Mouse (Mus musculus): ENCODE data around the gene Ace. TPM values are rescaled to one million over a fixed set of nuclear protein-coding genes. Genes with fewer than 3 reads are reported as not detected.
A peak's percentile ranks its signal among the peaks of the same experiment; 100 is the strongest.

Ace gene
- polyA plus RNA-seq, 1 experiment from 2014 or later: 3.6 TPM

- Histone ChIP-seq H3K9ac (replicated peaks; ENCODE audit: low read length) (peak overlapping the region; percentile 62), H3K4me3 (replicated peaks; ENCODE audit: low read depth, low read length) (peak overlapping the region; percentile 67), H3K27ac (replicated peaks; ENCODE audit: low read depth, low read length) (peak overlapping the region; percentile 52; the same call in 1 of the 2 replicates), H3K36me3 (ENCODE audit: control insufficient read depth, insufficient read depth, low read length) (no peaks in the 10 kb centered on the region), H3K4me1 (ENCODE audit: control insufficient read depth, insufficient read depth, low read length) (peaks cover 3% of the 10 kb centered on the region; the same call in 1 of the 2 replicates), H3K4me2 (ENCODE audit: low read length) (peak overlapping the region; percentile 78), H3K27me3 (ENCODE audit: control insufficient read depth, insufficient read depth, low read length) (no peaks in the 10 kb centered on the region), H3K9me3 (ENCODE audit: control insufficient read depth, low read length) (no peaks in the 10 kb centered on the region)
- ATAC-seq (ENCODE audit: low FRiP score, low TSS enrichment): peak; percentile 53
- WGBS: 7% methylated on average over 44 of the region's 47 CpGs
- peak; percentile 65 for DNase-seq
These were observed 24.3 kb upstream of the Ace start for GRCm38 (mm10) chr11:105943133-105944102.

GRCm38 (mm10) chr11:105944126-105944621, 23.6 kb upstream of the Ace start:
- Histone ChIP-seq H3K9me3 (ENCODE audit: control insufficient read depth, low read length) (no peaks in the 10 kb centered on the region), H3K27ac (replicated peaks; ENCODE audit: low read depth, low read length) (peak overlapping the region; percentile 52; the same call in 1 of the 2 replicates), H3K36me3 (ENCODE audit: control insufficient read depth, insufficient read depth, low read length) (no peaks in the 10 kb centered on the region), H3K4me1 (ENCODE audit: control insufficient read depth, insufficient read depth, low read length) (peaks cover 3% of the 10 kb centered on the region; the same call in 1 of the 2 replicates), H3K4me2 (ENCODE audit: low read length) (peak overlapping the region; percentile 78), H3K4me3 (replicated peaks; ENCODE audit: low read depth, low read length) (peak overlapping the region; percentile 67), H3K9ac (replicated peaks; ENCODE audit: low read length) (peak overlapping the region; percentile 62), H3K27me3 (ENCODE audit: control insufficient read depth, insufficient read depth, low read length) (no peaks in the 10 kb centered on the region)
- peak; percentile 89 for DNase-seq
- under 1% methylated on average over 58 of the region's 59 CpGs for WGBS
- peak; percentile 78 for ATAC-seq (ENCODE audit: low FRiP score, low TSS enrichment)

GRCm38 (mm10) chr11:105944770-105945672, 22.7 kb upstream of the Ace start:
- peak overlapping the region; percentile 78 for H3K4me2 ChIP-seq (ENCODE audit: low read length)
- no peaks in the 10 kb centered on the region for H3K9me3 ChIP-seq (ENCODE audit: control insufficient read depth, low read length)
- H3K9ac ChIP-seq (replicated peaks; ENCODE audit: low read length): peak overlapping the region; percentile 18; the same call in 1 of the 2 replicates
- 78% methylated on average over 16 of the region's 16 CpGs for WGBS
- H3K4me1 ChIP-seq (ENCODE audit: control insufficient read depth, insufficient read depth, low read length): peaks cover 3% of the 10 kb centered on the region; the same call in 1 of the 2 replicates
- DNase-seq: peak; percentile 32
- no peaks in the 10 kb centered on the region for H3K36me3 ChIP-seq (ENCODE audit: control insufficient read depth, insufficient read depth, low read length)
- H3K27ac ChIP-seq (replicated peaks; ENCODE audit: low read depth, low read length): no peak overlapping the region
- H3K4me3 ChIP-seq (replicated peaks; ENCODE audit: low read depth, low read length): peak overlapping the region; percentile 67
- no peaks in the 10 kb centered on the region for H3K27me3 ChIP-seq (ENCODE audit: control insufficient read depth, insufficient read depth, low read length)
- ATAC-seq (ENCODE audit: low FRiP score, low TSS enrichment): no peak

GRCm38 (mm10) chr11:105946694-105947154, 21.0 kb upstream of the Ace start:
- DNase-seq: no peak
- H3K27ac ChIP-seq (replicated peaks; ENCODE audit: low read depth, low read length): no peak overlapping the region
- H3K27me3 ChIP-seq (ENCODE audit: control insufficient read depth, insufficient read depth, low read length): no peaks in the 10 kb centered on the region
- H3K4me3 ChIP-seq (replicated peaks; ENCODE audit: low read depth, low read length): no peak overlapping the region
- no peak overlapping the region for H3K9ac ChIP-seq (replicated peaks; ENCODE audit: low read length)
- H3K4me1 ChIP-seq (ENCODE audit: control insufficient read depth, insufficient read depth, low read length): peaks cover 3% of the 10 kb centered on the region; the same call in 1 of the 2 replicates
- no peaks in the 10 kb centered on the region for H3K36me3 ChIP-seq (ENCODE audit: control insufficient read depth, insufficient read depth, low read length)
- no peaks in the 10 kb centered on the region for H3K9me3 ChIP-seq (ENCODE audit: control insufficient read depth, low read length)
- whole genome bisulfite sequencing: 55% methylated on average over 11 of the region's 11 CpGs
- H3K4me2 ChIP-seq (ENCODE audit: low read length): no peak overlapping the region
- no peak for ATAC-seq (ENCODE audit: low FRiP score, low TSS enrichment)

GRCm38 (mm10) chr11:105948255-105948654, 19.5 kb upstream of the Ace start:
- Histone ChIP-seq H3K9ac (replicated peaks; ENCODE audit: low read length) (no peak overlapping the region), H3K36me3 (ENCODE audit: control insufficient read depth, insufficient read depth, low read length) (no peaks in the 10 kb centered on the region), H3K4me2 (ENCODE audit: low read length) (no peak overlapping the region), H3K4me3 (replicated peaks; ENCODE audit: low read depth, low read length) (no peak overlapping the region), H3K27me3 (ENCODE audit: control insufficient read depth, insufficient read depth, low read length) (no peaks in the 10 kb centered on the region), H3K4me1 (ENCODE audit: control insufficient read depth, insufficient read depth, low read length) (peaks cover 3% of the 10 kb centered on the region; the same call in 1 of the 2 replicates), H3K27ac (replicated peaks; ENCODE audit: low read depth, low read length) (no peak overlapping the region), H3K9me3 (ENCODE audit: control insufficient read depth, low read length) (no peaks in the 10 kb centered on the region)
- WGBS: 67% methylated on average over 2 of the region's 2 CpGs
- no peak for ATAC-seq (ENCODE audit: low FRiP score, low TSS enrichment)
- no peak for DNase-seq

GRCm38 (mm10) chr11:105950519-105950918, 17.2 kb upstream of the Ace start:
- DNase-seq (no peak), ATAC-seq (ENCODE audit: low FRiP score, low TSS enrichment) (no peak)
- H3K4me2 ChIP-seq (ENCODE audit: low read length): no peak overlapping the region
- H3K4me3 ChIP-seq (replicated peaks; ENCODE audit: low read depth, low read length): no peak overlapping the region
- H3K27ac ChIP-seq (replicated peaks; ENCODE audit: low read depth, low read length): no peak overlapping the region
- 74% methylated on average over 4 of the region's 4 CpGs for WGBS
- no peaks in the 10 kb centered on the region for H3K36me3 ChIP-seq (ENCODE audit: control insufficient read depth, insufficient read depth, low read length)
- H3K27me3 ChIP-seq (ENCODE audit: control insufficient read depth, insufficient read depth, low read length): no peaks in the 10 kb centered on the region
- no peaks in the 10 kb centered on the region for H3K4me1 ChIP-seq (ENCODE audit: control insufficient read depth, insufficient read depth, low read length)
- no peak overlapping the region for H3K9ac ChIP-seq (replicated peaks; ENCODE audit: low read length)
- no peaks in the 10 kb centered on the region for H3K9me3 ChIP-seq (ENCODE audit: control insufficient read depth, low read length)

- Histone ChIP-seq H3K9ac (replicated peaks; ENCODE audit: low read length) (no peak overlapping the region), H3K27me3 (ENCODE audit: control insufficient read depth, insufficient read depth, low read length) (no peaks in the 10 kb centered on the region), H3K9me3 (ENCODE audit: control insufficient read depth, low read length) (no peaks in the 10 kb centered on the region), H3K4me3 (replicated peaks; ENCODE audit: low read depth, low read length) (no peak overlapping the region), H3K4me2 (ENCODE audit: low read length) (no peak overlapping the region), H3K4me1 (ENCODE audit: control insufficient read depth, insufficient read depth, low read length) (no peaks in the 10 kb centered on the region), H3K36me3 (ENCODE audit: control insufficient read depth, insufficient read depth, low read length) (no peaks in the 10 kb centered on the region), H3K27ac (replicated peaks; ENCODE audit: low read depth, low read length) (no peak overlapping the region)
- DNase-seq: no peak
- ATAC-seq (ENCODE audit: low FRiP score, low TSS enrichment): no peak
- 23% methylated on average over 3 of the region's 3 CpGs for WGBS
These were observed 16.1 kb upstream of the Ace start for GRCm38 (mm10) chr11:105951601-105952044.

- no peaks in the 10 kb centered on the region for H3K36me3 ChIP-seq (ENCODE audit: control insufficient read depth, insufficient read depth, low read length)
- H3K27ac ChIP-seq (replicated peaks; ENCODE audit: low read depth, low read length): no peak overlapping the region
- no peak overlapping the region for H3K4me2 ChIP-seq (ENCODE audit: low read length)
- no peaks in the 10 kb centered on the region for H3K4me1 ChIP-seq (ENCODE audit: control insufficient read depth, insufficient read depth, low read length)
- no peak overlapping the region for H3K9ac ChIP-seq (replicated peaks; ENCODE audit: low read length)
- H3K9me3 ChIP-seq (ENCODE audit: control insufficient read depth, low read length): no peaks in the 10 kb centered on the region
- ATAC-seq (ENCODE audit: low FRiP score, low TSS enrichment) (no peak), DNase-seq (no peak)
- no peaks in the 10 kb centered on the region for H3K27me3 ChIP-seq (ENCODE audit: control insufficient read depth, insufficient read depth, low read length)
- no peak overlapping the region for H3K4me3 ChIP-seq (replicated peaks; ENCODE audit: low read depth, low read length)
- WGBS: 81% methylated on average over 9 of the region's 9 CpGs
These were observed 15.6 kb upstream of the Ace start for GRCm38 (mm10) chr11:105952111-105952510.

Measured in midbrain, embryonic 14.5 days (tissue).